Mouse (Mus musculus): Measurements from ENCODE around the gene Epb41l1. TPM values are rescaled to one million over a fixed set of nuclear protein-coding genes. Genes with fewer than 3 reads are reported as not detected.

Gene Epb41l1
- total RNA-seq, 2 experiments from 2014 or later = 8.0 to 11.8 TPM

- no peak for DNase-seq
- intact Hi-C loops (cut with DNase I; ENCODE audit: low total_unique reads) = no loop called here
Observed at GRCm38 (mm10) chr2:156452149-156452536, 31.4 kb downstream of the Epb41l1 start.

- peak; percentile 72 for DNase-seq
- intact Hi-C loops (cut with DNase I; ENCODE audit: low total_unique reads) = no loop called here
Observed at GRCm38 (mm10) chr2:156453822-156454221, 33.1 kb downstream of the Epb41l1 start.

- no peak for DNase-seq
- intact Hi-C loops (cut with DNase I; ENCODE audit: low total_unique reads) = no loop called here
Observed at GRCm38 (mm10) chr2:156455508-156456108, 34.9 kb downstream of the Epb41l1 start.

GRCm38 (mm10) chr2:156456386-156457342 lies 36.0 kb downstream of the Epb41l1 start:
- intact Hi-C loops (cut with DNase I; ENCODE audit: low total_unique reads) = no loop called here
- DNase-seq = no peak

- intact Hi-C loops (cut with DNase I; ENCODE audit: low total_unique reads) = no loop called here
- DNase-seq = no peak
Observed at GRCm38 (mm10) chr2:156457343-156457717, 36.6 kb downstream of the Epb41l1 start.

GRCm38 (mm10) chr2:156460470-156460869 lies 39.8 kb downstream of the Epb41l1 start:
- DNase-seq = peak; percentile 58
- intact Hi-C loops (cut with DNase I; ENCODE audit: low total_unique reads) = no loop called here

GRCm38 (mm10) chr2:156462154-156463029 lies 41.7 kb downstream of the Epb41l1 start:
- no peak for DNase-seq
- intact Hi-C loops (cut with DNase I; ENCODE audit: low total_unique reads) = no loop called here

- no peak for DNase-seq
- intact Hi-C loops (cut with DNase I; ENCODE audit: low total_unique reads) = no loop called here
Observed at GRCm38 (mm10) chr2:156464416-156464815, 43.7 kb downstream of the Epb41l1 start.

GRCm38 (mm10) chr2:156467538-156467937 lies 46.8 kb downstream of the Epb41l1 start:
- intact Hi-C loops (cut with DNase I; ENCODE audit: low total_unique reads) = no loop called here
- no peak for DNase-seq

- DNase-seq = no peak
- intact Hi-C loops (cut with DNase I; ENCODE audit: low total_unique reads) = no loop called here
Observed at GRCm38 (mm10) chr2:156468890-156469289, 48.2 kb downstream of the Epb41l1 start.

- no peak for DNase-seq
Observed at GRCm38 (mm10) chr2:156469508-156469907, 48.8 kb downstream of the Epb41l1 start.

GRCm38 (mm10) chr2:156470938-156471337 lies 50.2 kb downstream of the Epb41l1 start:
- DNase-seq = no peak
- intact Hi-C loops (cut with DNase I; ENCODE audit: low total_unique reads) = no loop called here

More at GRCm38 (mm10) chr2:156469508-156469907, 48.8 kb downstream of the Epb41l1 start:
- intact Hi-C loops (cut with DNase I; ENCODE audit: low total_unique reads) = no loop called here

GRCm38 (mm10) chr2:156472336-156472735 lies 51.6 kb downstream of the Epb41l1 start:
- no peak for DNase-seq
- intact Hi-C loops (cut with DNase I; ENCODE audit: low total_unique reads) = no loop called here

GRCm38 (mm10) chr2:156473696-156474095 lies 53.0 kb downstream of the Epb41l1 start:
- intact Hi-C loops (cut with DNase I; ENCODE audit: low total_unique reads) = no loop called here
- DNase-seq = peak; percentile 23

- intact Hi-C loops (cut with DNase I; ENCODE audit: low total_unique reads) = no loop called here
- DNase-seq = no peak
Observed at GRCm38 (mm10) chr2:156474111-156474510, 53.4 kb downstream of the Epb41l1 start.

- DNase-seq = no peak
- intact Hi-C loops (cut with DNase I; ENCODE audit: low total_unique reads) = no loop called here
Observed at GRCm38 (mm10) chr2:156474891-156475284, 54.2 kb downstream of the Epb41l1 start.

GRCm38 (mm10) chr2:156475285-156476110 lies 54.8 kb downstream of the Epb41l1 start:
- intact Hi-C loops (cut with DNase I; ENCODE audit: low total_unique reads) = no loop called here
- peak; percentile 76 for DNase-seq

- intact Hi-C loops (cut with DNase I; ENCODE audit: low total_unique reads) = no loop called here
- no peak for DNase-seq
Observed at GRCm38 (mm10) chr2:156476111-156476747, 55.5 kb downstream of the Epb41l1 start.

- intact Hi-C loops (cut with DNase I; ENCODE audit: low total_unique reads) = no loop called here
Observed at GRCm38 (mm10) chr2:156476748-156477151, 56.0 kb downstream of the Epb41l1 start.

More at GRCm38 (mm10) chr2:156476748-156477151, 56.0 kb downstream of the Epb41l1 start:
- DNase-seq = no peak

Data from gastrocnemius, postnatal 14 days (tissue).